Mouse (Mus musculus) urinary bladder, adult 18-20 months (tissue): Measurements from ENCODE around the gene Neu2.

Source experiments
- DNase-seq, 2 experiments: peaks; one replicate each; pipeline ENCODE4 v3.0.0; 2022; ENCODE audit warnings: low spot score in 2 of 2, mixed read lengths in 2 of 2

Gene Neu2

GRCm38 (mm10) chr1:87614576-87615295, 105.0 kb downstream of the Neu2 start:
- DNase-seq: no peak

- DNase-seq: no peak
Measured at GRCm38 (mm10) chr1:87620211-87620668, 110.6 kb downstream of the Neu2 start, which contains the start of gene Inpp5d. Gene Inpp5d (plus strand): TSS chr1:87620312.

- DNase-seq: no peak
Measured at GRCm38 (mm10) chr1:87620693-87621092, 111.0 kb downstream of the Neu2 start.

- DNase-seq: no peak
Measured at GRCm38 (mm10) chr1:87621146-87621857, 111.6 kb downstream of the Neu2 start.

- no peak for DNase-seq
Measured at GRCm38 (mm10) chr1:87621858-87622279, 112.2 kb downstream of the Neu2 start.

GRCm38 (mm10) chr1:87623977-87624666, 114.4 kb downstream of the Neu2 start:
- DNase-seq: no peak

GRCm38 (mm10) chr1:87624826-87625225, 115.1 kb downstream of the Neu2 start:
- no peak for DNase-seq

GRCm38 (mm10) chr1:87625254-87626025, 115.8 kb downstream of the Neu2 start:
- DNase-seq: no peak

GRCm38 (mm10) chr1:87626344-87626743, 116.7 kb downstream of the Neu2 start:
- DNase-seq: no peak

- DNase-seq: no peak
Measured at GRCm38 (mm10) chr1:87628085-87628484, 118.4 kb downstream of the Neu2 start.

GRCm38 (mm10) chr1:87631584-87631983, 121.9 kb downstream of the Neu2 start:
- no peak for DNase-seq

GRCm38 (mm10) chr1:87632163-87632562, 122.5 kb downstream of the Neu2 start:
- no peak for DNase-seq

- no peak for DNase-seq
Measured at GRCm38 (mm10) chr1:87636716-87637117, 127.0 kb downstream of the Neu2 start.

GRCm38 (mm10) chr1:87637121-87637877, 127.6 kb downstream of the Neu2 start:
- DNase-seq: no peak

GRCm38 (mm10) chr1:87637878-87638600, 128.3 kb downstream of the Neu2 start:
- DNase-seq: no peak

GRCm38 (mm10) chr1:87639724-87640123, 130.0 kb downstream of the Neu2 start:
- DNase-seq: no peak

GRCm38 (mm10) chr1:87640165-87640661, 130.5 kb downstream of the Neu2 start:
- DNase-seq: no peak

- DNase-seq: no peak
Measured at GRCm38 (mm10) chr1:87643016-87643415, 133.3 kb downstream of the Neu2 start.

- no peak for DNase-seq
Measured at GRCm38 (mm10) chr1:87645041-87645440, 135.4 kb downstream of the Neu2 start.

- no peak for DNase-seq
Measured at GRCm38 (mm10) chr1:87645748-87646147, 136.1 kb downstream of the Neu2 start.
